Mouse (Mus musculus) frontal cortex, postnatal 36 days (tissue): ENCODE data around the gene Usp5.

Experiments
- DNase-seq, 2 experiments: peaks; one replicate each; pipeline ENCODE4 v3.0.0; 2022; ENCODE audit warnings: low spot score in 2 of 2

Gene Usp5

GRCm38 (mm10) chr6:124787722-124788121, 41.6 kb downstream of the Usp5 start:
- no peak for DNase-seq

DNA sequence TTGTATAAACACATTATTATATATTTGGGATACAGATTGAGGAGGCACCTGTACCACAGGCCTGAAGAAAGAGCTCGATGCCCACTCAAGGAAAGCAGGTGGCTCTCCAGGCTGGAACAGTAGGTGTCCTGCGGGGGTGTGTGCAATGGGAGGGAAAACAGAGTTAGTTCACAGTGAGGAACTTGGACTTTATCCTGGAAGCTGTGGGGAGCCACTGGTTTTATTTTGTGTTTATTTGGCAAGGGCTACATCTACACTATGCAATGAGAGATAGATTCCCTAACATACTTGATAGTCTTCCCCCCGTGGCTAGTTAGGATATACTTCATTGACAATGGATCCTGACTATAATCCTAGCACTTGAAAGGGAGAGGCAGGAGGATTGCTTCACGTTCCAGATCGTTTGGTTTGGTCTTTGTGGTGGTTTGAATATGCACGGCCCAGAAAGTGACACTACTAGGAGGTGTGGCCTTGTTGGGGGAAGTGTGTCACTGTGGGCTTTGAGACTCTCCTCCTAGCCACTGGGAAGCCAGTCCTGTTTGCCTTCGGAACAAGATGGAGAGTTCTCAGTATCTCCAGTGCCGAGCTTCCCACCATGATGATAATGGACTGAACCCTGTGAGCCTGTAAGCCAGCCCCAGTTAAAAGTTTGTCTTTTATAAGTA, 42.4 kb downstream of the Usp5 start:
- DNase-seq: no peak

DNA sequence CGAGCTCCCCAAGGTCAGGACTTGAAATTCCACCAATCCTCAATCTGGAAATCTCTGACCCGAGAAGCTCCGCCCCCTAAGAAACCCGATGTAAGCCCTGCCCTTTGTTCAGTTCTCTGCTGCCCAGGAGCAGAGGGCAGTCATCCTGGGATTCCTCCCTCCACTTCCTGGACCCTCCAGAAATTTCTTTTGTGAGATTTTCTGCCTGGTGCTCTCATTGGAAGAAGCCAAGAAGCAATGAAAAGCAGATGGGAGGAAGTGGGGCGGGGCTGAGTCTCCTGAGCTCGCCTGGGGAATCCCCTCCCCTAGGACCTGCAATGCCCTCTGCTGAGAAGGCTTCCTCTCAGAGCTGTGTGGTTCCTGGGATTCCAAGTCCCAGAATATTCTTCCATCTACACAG, 46.8 kb downstream of the Usp5 start:
- no peak for DNase-seq

- DNase-seq: peak in 1 of 2 experiments; percentile 26
Measured at GRCm38 (mm10) chr6:124780917-124781316, 48.4 kb downstream of the Usp5 start.

- no peak for DNase-seq
Measured at GRCm38 (mm10) chr6:124779984-124780416, 49.3 kb downstream of the Usp5 start.

DNA sequence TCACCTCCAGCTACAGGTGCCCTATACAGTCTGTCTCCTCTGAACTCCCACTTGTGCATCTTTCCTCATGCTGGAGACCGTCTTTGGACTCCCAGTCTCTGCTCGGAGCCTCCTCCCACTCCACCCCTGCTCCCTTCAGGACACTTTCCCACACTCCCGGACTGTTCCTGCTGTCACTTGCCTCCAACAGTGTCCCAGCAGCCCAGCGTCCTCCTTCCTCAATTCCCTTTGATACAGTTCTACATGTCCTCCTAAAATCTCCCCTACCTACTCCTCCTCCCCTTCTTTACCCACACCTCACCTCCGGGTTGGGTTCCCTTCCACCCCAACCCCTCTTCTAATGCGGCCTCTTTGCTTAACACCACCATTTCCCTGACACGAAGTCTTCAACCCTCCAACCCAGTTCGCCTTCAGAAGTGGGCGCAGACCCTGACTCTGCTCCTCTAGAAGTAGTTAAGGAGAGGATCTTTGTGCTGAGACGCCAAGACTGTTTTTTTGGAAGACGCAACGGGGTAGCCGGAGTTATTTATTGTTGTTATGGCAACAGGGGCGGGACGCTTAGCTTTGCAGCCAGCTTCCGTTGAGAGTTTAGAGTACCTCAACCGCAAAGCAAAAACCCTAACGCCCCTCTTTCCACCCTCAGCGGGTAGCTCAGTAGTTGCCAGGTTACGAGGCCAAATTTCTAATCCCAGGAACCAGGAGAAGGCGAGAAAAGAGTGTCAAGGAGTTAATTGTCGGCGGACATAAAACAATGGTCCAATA, 49.9 kb downstream of the Usp5 start, which contains the start of gene Lrrc23:
TSS of gene Lrrc23 (minus strand) at position 506 of the 762 bp plus-strand sequence.
- peak in 1 of 2 experiments; percentile 34 for DNase-seq

DNA sequence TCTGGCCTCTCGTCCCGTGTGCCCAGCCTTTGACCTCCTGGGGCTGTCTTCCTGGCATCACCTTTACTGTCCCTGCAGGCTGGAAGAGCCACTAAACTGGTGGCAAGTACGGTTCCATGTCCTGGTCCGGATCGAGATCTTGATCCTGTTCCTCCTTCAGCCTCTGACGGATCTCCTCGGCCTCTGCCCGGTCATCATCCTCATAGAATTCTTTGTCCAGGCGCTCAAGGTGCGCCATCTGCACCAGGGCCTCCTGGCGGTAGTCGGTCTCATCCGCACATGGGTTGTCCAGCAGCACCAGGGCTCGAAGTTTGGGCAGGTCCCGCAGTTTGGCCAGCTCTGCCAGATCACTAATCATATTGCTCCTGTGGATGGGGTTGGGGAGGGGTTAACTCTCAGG, 58.8 kb downstream of the Usp5 start:
- DNase-seq: no peak

DNA sequence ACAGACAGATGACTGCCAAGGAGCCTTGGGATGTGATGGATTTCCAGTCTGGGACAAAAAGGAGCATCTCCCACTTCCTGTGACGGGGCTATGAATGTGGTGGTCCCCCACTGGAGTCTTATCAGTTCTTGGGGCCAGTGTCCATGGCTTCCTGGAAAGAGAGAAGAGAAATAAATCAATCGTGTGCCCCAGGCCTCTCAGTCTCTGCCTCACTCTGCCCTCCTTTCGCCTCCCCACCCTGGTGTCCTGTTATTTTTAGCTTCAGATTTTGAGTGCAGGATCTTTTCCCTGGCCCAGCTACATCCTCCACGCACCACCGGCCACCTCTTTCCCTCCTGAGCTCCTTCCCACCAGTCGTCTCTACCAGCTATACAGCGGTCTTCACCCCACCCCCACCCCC, 59.3 kb downstream of the Usp5 start:
- no peak for DNase-seq

DNA sequence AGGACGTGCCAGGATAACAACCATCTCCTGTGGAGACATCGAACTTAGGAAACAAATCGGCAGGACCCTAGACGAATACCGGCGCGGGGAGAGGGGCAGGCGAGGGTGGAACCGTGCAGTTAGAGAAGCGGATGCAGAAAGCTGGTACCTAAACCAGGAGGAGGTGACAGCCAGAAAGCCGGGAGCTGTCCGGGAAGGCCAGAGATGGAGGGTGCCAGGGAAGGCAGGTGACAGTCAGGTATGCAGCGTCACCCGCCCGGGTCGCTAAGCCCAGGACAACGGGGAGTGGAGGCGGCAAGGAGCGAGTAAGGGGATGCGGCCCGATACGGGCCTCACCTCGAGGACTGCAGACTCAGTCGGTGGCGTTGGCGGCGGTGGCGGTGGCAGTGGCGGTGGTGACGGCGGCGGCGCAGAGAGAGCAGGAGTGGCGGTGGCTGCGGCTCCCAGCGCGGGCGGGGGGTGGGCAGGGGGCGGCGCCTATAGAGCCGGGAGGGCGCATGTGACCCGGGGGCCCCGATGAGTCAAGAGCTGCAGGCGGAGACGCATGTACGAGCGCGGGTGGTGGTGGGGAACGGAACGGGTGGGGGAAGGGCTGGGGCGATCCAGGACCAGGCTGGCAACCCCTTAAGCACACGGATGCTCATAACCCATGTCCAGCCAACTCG, 60.1 kb downstream of the Usp5 start, which contains the start of gene Eno2:
TSS of gene Eno2 (minus strand) at position 573 of the 665 bp plus-strand sequence.
- peak; percentile 71 for DNase-seq

DNA sequence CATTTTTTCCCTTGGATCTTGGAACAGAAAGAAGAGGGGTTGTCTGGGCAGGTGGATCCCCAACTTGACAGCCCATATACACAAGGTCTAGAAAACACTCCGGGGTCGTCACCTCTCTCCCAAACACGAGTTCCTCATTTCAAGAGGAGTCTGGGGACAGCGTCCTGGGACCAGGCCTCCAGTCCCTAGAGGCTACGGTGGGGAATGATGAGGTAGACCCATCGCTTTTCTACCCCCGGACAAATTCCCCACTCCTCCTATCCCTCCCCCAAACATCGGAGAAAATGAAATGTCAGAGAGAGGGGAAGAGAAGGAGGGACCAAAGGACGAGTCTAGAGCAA, 60.6 kb downstream of the Usp5 start:
- no peak for DNase-seq

DNA sequence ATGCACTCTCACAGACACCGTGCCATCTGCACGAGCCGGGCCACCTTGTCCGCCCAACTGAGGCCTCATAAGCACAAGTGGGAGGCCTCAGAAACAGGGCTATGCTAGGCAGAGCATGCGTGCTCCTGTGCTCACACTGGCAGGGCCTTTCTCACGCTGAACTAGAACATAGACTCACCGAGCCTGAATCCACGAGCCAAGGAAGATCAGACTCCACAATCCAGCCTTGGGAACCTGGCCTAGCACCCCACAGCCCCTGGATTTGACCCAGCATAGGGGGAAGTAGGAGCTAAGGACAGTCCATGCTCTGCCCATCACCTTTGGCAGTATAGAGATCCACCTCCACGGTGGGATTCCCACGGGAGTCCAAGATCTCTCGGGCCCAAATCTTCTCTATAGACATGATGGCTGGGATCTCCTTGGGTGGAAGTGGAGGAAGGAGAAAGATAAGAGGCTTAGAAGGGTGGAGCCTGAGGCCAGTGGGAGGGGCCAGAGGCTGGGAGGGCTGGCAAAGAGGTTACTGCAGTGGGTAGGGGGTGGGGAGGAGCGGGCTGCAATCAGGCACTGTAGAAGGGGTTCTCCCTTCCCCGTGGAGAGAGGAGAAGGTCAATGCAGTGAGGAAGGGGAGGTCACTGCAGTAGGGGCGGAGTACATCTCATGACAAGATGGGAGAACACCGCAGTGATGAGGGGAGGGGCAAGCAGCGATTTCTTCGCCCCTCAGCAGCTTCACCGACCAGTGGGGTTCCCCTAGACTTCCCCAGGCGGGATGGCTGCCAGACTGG, 61.2 kb downstream of the Usp5 start:
- DNase-seq: peak; percentile 57 to 60

DNA sequence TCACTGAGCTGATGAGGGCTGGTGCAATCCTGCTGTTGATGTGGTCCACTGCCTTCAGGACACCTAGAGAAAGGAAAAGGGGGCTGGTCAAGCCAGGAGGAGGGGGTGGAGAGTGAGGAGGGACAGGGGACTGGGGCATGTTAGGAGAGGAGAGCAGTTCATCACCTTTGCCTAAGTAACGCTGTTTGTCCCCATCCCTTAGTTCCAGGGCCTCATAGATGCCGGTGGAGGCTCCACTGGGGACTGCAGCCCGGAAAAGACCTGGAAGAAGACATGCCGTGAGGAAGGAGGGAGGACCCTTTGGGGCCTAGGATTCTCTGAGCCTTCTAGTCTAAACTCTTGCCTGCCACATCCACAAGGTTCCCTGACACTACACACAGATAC, 61.8 kb downstream of the Usp5 start:
- DNase-seq: no peak

GRCm38 (mm10) chr6:124765951-124766350, 63.3 kb downstream of the Usp5 start:
- no peak for DNase-seq
